Mouse (Mus musculus) G1E (cell line): ENCODE results near the gene Mocs2. TPM values are rescaled to one million over a fixed set of nuclear protein-coding genes. Genes with fewer than 3 reads are reported as not detected.

ENCODE experiments used
- ATAC-seq: 2 replicates; pipeline ENCODE4 v1.8.0; 2016; ENCODE audit warnings: mild to moderate bottlenecking; ENCODE audit not compliant: insufficient number of reproducible peaks, poor library complexity, low FRiP score, severe bottlenecking; ENCODE audit errors: extremely low read depth
- DNase-seq: peaks from one replicate; pipeline ENCODE4 v3.0.0; 2012; ENCODE audit warnings: low spot score
- H3K27me3 ChIP-seq: 2 replicates; pipeline ENCODE4 v1.6.1; 2012; ENCODE audit warnings: mild to moderate bottlenecking, low read length, inconsistent platforms; ENCODE audit not compliant: insufficient read depth
- H3K36me3 ChIP-seq: replicated peaks from 2 replicates; pipeline ENCODE3; 2012; ENCODE audit warnings: mild to moderate bottlenecking, inconsistent platforms
- H3K4me1 ChIP-seq: 2 replicates; pipeline ENCODE4 v1.6.1; 2012; ENCODE audit warnings: low read depth, low read length, inconsistent platforms, mixed read lengths; ENCODE audit not compliant: insufficient read depth
- H3K4me3 ChIP-seq: 2 replicates; pipeline ENCODE4 v1.5.1; 2012; ENCODE audit warnings: low read depth, mild to moderate bottlenecking, inconsistent platforms, low read length, moderate library complexity, mixed read lengths
- H3K9me3 ChIP-seq: replicated peaks from 2 replicates; pipeline ENCODE4 v1.6.1; 2012; ENCODE audit warnings: inconsistent platforms
- CTCF ChIP-seq: IDR thresholded peaks from 2 replicates; pipeline ENCODE4 v1.5.1; 2012; ENCODE audit warnings: low read depth, low read length, inconsistent platforms, mixed read lengths
- GATA1 ChIP-seq: IDR thresholded peaks from 2 replicates; pipeline ENCODE4 v1.6.1; 2012; ENCODE audit warnings: borderline replicate concordance, low read length, inconsistent platforms, mixed read lengths
- GATA2 ChIP-seq: IDR thresholded peaks from 2 replicates; pipeline ENCODE4 v1.6.1; 2012; ENCODE audit warnings: low read depth, low read length, inconsistent platforms, borderline replicate concordance
- POLR2AphosphoS5 ChIP-seq: IDR thresholded peaks from 2 replicates; pipeline ENCODE4 v1.6.1; 2012; ENCODE audit warnings: low read depth, low read length, inconsistent platforms; ENCODE audit not compliant: insufficient replicate concordance
- TAL1 ChIP-seq: conservative IDR thresholded peaks from 2 replicates; pipeline ENCODE4 v1.6.1; 2012; ENCODE audit warnings: low read depth, low read length, inconsistent platforms, mixed read lengths
- polyA plus RNA-seq: library from polyadenylated mRNA; stranded (reverse); fragments of >175 nt; gene quantifications from 2 replicates; pipeline ENCODE4 v1.2.3, GENCODE M21; 2012
- total RNA-seq, 2 experiments: library from RNA; stranded (forward) in 1 of 2; stranded (reverse) in 1 of 2; fragments of 200-1000 nt in 1 of 2; fragments of >200 nt in 1 of 2; fragmentation: Nextera tagmentation in 1 of 2; gene quantifications; 2 replicates each; pipeline ENCODE4 v1.2.3; 2014 to 2017

The Mocs2 gene
- total and polyA plus RNA-seq, 3 experiments: 0.94 to 23.2 (median 13.8) TPM

DNA sequence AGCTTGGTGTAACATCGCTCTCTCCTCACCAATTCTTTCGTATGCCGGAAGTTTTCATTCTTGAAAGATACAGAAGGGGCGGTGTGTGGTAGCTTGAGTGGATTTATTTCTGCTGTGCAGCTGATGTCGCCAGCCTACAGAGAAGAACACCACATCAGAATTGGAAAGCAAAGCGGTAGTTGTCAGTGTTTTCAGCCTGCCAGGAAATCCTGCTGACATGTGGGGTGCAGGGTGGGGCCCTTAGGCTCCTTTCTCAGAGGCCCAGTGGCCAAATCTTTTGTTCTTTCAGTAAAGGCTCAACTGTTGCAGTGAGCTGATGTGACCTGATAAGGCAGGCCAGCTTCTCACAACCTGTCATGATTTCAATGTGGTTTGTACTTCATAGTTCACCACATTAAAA lies 27.8 kb downstream of the Mocs2 start:
- ATAC-seq: peak; percentile 37

DNA sequence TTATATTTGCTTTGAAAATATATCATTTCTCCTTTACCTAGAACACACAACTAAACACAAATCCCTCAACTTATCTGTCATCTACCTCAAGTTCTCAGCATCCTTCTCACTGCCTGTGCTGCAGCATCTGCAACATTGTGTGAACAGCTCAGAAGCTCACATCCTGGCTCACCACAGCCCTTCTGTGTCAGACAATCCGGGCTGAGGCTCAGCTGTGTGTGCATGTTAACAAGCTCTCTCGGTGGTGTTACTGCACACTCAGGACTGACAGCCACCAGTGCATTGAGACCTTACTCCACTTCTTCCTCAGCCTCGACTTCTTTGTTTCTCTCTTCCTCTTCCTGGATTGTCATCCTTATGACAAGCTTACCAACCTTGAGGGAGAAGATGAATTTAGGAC lies 30.9 kb downstream of the Mocs2 start:
- no peak overlapping the region for H3K4me3 ChIP-seq
- no peaks in the 10 kb centered on the region for H3K4me1 ChIP-seq
- no peaks in the 10 kb centered on the region for H3K9me3 ChIP-seq
- H3K27me3 ChIP-seq: peaks cover 21% of the 10 kb centered on the region
- DNase-seq: no peak
- TF ChIP-seq CTCF (no peak), POLR2AphosphoS5 (no peak), TAL1 (no peak), GATA1 (no peak), GATA2 (no peak)
- H3K36me3 ChIP-seq: no peaks in the 10 kb centered on the region
- no peak for ATAC-seq

More for the DNA sequence above, 27.8 kb downstream of the Mocs2 start:
- peaks cover 24% of the 10 kb centered on the region for H3K27me3 ChIP-seq
- no peak for DNase-seq
- no peaks in the 10 kb centered on the region for H3K9me3 ChIP-seq
- peaks cover 4% of the 10 kb centered on the region; the same call in 1 of the 2 replicates for H3K4me1 ChIP-seq
- no peak overlapping the region for H3K4me3 ChIP-seq
- TF ChIP-seq POLR2AphosphoS5: no peak
- TF ChIP-seq TAL1: no peak
- TF ChIP-seq GATA1: no peak
- no peak for TF ChIP-seq GATA2
- TF ChIP-seq CTCF: no peak
- no peaks in the 10 kb centered on the region for H3K36me3 ChIP-seq

GRCm38 (mm10) chr13:114852264-114853111 lies 34.5 kb downstream of the Mocs2 start:
- no peaks in the 10 kb centered on the region for H3K36me3 ChIP-seq
- H3K4me1 ChIP-seq: no peaks in the 10 kb centered on the region
- no peak for ATAC-seq
- DNase-seq: no peak
- H3K27me3 ChIP-seq: peaks cover 15% of the 10 kb centered on the region
- H3K4me3 ChIP-seq: no peak overlapping the region
- no peaks in the 10 kb centered on the region for H3K9me3 ChIP-seq
- TF ChIP-seq TAL1: no peak
- TF ChIP-seq POLR2AphosphoS5: no peak
- no peak for TF ChIP-seq CTCF
- TF ChIP-seq GATA2: no peak
- no peak for TF ChIP-seq GATA1

DNA sequence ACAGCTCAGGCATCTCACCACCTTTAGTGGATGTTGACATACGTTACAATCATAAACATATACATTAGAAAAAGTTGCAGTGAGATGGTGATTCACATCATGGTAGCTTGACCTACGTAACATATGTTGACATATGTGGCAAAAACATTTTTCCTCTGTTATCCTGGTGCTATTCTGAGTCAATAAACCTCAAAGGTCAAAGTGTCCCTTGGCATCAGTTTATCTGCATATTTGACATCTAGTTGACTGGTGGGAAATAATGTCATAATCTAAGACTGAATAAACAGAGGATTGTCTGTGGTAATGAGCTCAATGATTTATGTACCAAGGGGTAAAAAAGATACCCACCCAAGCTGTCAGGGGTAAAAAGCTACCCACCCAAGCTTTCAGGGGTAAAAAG lies 35.1 kb downstream of the Mocs2 start:
- no peaks in the 10 kb centered on the region for H3K9me3 ChIP-seq
- no peak overlapping the region for H3K4me3 ChIP-seq
- no peaks in the 10 kb centered on the region for H3K36me3 ChIP-seq
- no peaks in the 10 kb centered on the region for H3K4me1 ChIP-seq
- no peak for ATAC-seq
- DNase-seq: no peak
- H3K27me3 ChIP-seq: peaks cover 11% of the 10 kb centered on the region
- TF ChIP-seq GATA2 (no peak), POLR2AphosphoS5 (no peak), TAL1 (no peak), CTCF (no peak), GATA1 (no peak)

DNA sequence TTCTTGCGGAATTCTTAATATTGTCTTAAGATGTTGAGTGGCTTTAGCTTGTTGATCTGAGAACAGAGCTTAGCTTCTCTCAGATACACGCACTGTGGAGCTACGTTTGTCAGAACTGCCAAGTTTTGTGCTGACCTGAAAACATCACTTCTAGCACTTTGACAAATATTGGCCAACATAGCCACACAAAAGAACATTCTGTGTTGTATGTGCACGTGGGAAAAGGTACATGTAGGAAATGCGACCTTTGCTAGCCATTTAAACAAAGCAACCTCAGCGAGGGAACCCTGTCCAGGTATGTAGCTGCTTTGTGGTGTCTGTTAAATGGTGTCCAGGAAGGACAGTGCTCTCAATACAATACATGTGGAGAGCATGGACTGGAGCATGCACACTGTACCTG lies 36.0 kb downstream of the Mocs2 start:
- no peaks in the 10 kb centered on the region for H3K36me3 ChIP-seq
- H3K9me3 ChIP-seq: no peaks in the 10 kb centered on the region
- TF ChIP-seq GATA2: no peak
- TF ChIP-seq TAL1: no peak
- no peak for TF ChIP-seq POLR2AphosphoS5
- no peak for TF ChIP-seq GATA1
- TF ChIP-seq CTCF: no peak
- DNase-seq: no peak
- ATAC-seq: no peak
- H3K4me1 ChIP-seq: no peaks in the 10 kb centered on the region
- H3K4me3 ChIP-seq: no peak overlapping the region
- peaks cover 7% of the 10 kb centered on the region for H3K27me3 ChIP-seq

DNA sequence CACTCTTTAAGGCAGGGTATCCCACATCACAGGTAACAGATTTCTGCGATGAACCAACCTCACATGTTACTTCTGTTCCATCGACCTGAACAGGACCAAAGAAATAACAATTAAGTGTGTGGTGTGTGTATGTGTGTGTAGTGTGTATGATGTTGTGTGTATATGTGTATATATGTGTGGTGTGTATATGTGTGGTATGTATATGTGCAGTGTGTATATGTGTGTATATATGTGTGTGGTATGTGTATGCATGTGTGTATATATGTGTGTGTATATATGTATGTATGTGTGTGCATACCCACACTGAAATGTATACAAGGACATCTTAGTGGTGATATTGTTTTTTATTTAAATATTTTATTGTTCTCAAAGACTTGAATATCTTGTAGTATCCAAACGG lies 36.4 kb downstream of the Mocs2 start:
- no peak overlapping the region for H3K4me3 ChIP-seq
- H3K4me1 ChIP-seq: no peaks in the 10 kb centered on the region
- H3K36me3 ChIP-seq: no peaks in the 10 kb centered on the region
- no peak for ATAC-seq
- TF ChIP-seq TAL1 (no peak), CTCF (no peak), GATA1 (no peak), POLR2AphosphoS5 (no peak), GATA2 (no peak)
- peaks cover 6% of the 10 kb centered on the region for H3K27me3 ChIP-seq
- DNase-seq: no peak
- H3K9me3 ChIP-seq: no peaks in the 10 kb centered on the region
